Mouse (Mus musculus) kidney, postnatal 14 days (tissue): ENCODE results near the gene Cct4.
A peak's percentile ranks its signal among the peaks of the same experiment; 100 is the strongest.

Source experiments
- DNase-seq: peaks from one replicate; pipeline ENCODE4 v3.0.0; 2022; ENCODE audit warnings: mixed read lengths

Cct4 gene

DNA sequence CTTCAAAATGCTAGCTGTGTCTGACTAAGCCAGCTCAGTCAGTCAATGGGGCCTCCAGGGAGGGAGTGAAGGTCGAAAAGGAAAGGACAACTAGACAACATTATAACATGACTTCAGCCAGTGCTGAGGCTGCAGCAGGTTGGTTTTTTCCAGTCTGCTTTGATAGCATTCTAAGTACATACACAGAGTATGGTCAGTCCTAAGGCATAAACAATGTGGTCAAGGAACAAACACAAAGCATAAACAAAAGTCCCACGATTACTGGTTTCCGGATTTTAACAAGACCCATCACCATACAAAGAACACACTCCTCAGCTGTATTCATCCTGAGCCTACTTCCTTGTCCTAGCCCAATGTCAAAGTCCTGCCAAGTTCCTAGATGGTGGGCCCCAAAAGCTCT is 4.8 kb upstream of the Cct4 start:
- DNase-seq: no peak

DNA sequence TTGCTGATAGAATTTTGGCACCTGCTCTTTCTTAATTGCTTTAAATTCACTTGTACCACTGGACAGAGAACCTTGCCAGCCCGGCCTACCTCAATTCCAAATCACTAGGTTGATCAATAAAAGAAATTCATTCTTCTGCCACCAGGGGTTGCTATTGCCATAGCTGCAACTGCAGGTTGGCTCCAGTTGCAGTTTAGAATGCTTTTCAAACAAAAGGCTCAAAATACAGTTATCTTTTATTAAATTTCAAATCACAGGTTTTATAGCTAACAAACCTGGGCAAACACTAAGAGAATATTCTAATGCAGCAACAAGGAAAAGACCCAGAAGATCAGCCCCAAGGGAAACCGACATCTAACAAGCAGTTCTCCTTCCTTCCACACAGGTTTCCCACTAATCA is 3.0 kb upstream of the Cct4 start:
- DNase-seq: peak; percentile 55

DNA sequence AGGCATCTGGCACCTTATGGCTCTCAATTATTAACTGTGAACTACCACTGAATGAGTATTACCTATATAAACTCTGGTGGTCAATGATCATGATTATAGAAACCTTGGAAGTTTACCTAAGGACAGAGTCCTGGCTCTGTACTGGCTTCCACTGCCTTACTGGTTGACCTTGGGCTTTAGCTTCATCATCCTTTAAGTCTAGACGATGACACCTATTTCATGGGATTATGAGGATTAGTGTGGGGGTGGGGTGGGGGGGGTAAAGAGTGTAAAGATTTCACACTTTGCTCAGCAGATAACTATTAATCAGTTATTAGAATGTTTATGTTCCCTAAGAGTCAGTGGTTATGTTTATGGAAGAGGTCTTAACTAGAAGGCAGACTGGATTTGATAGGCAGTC is 533 bp upstream of the Cct4 start:
- DNase-seq: no peak

DNA sequence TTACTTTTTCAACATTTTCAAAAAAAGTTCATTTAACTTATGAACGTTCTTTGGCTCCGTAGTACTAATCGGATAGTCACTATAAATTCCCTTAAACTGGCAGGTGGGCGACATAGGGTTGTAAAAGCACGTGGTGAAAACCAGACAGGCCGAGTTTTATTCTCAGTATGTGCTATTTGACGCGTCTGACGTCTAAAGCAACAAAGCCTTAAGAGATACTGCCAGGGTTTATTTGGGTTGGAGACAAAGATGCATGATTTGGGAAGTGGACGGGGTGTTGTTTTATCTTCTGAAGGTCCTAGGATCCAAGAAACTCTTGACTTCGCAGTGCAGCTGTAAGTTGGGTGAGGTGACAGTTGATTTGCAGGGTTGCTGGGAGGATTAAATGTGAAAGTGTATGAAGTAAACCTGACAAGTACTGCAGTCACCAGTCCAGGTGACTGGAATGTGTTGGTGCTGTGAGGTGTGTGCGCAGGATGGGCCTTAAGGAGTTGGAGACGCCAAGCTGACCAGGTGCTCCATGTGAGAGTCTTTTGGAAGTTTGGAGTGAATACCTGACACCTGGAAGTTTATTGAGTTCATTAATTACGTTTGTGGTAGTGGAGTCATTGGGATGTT is 1.0 kb downstream of the Cct4 start:
- no peak for DNase-seq

DNA sequence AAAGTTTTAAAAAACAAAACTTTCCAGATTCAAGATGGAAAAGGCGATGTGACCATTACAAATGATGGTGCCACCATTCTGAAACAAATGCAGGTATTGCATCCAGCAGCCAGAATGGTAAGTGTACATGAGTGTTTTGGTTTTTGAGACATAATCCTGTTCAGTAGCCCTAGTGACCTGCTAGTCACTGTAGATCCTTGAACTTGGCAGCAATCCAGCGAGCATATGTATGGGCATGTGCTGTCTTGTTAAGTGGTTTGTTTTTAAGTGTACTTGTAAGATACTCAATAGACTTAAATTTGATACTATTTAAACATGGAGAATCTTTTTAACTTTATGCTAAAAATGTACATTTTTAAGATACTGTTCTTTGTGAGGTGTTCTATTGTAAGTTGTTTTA is 4.0 kb downstream of the Cct4 start:
- DNase-seq: no peak

DNA sequence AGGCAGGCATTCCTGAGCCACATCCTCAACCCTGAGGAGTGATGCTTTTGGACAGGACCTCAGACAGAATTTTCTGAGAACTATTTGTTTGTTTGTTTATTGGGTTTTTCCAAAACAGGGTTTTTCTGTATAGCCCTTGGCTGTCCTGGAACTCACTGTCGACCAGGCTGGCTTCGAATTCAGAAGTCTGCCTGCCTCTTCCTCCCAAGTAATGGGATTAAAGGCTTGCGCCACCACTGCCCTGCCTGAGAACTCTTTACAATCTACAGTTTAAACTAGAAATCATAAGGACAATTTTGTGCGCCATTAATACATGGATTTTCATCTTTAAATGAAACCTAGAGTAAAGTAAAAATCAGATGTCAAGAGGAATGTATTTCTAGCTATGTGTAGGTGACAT is 5.1 kb downstream of the Cct4 start:
- DNase-seq: no peak

DNA sequence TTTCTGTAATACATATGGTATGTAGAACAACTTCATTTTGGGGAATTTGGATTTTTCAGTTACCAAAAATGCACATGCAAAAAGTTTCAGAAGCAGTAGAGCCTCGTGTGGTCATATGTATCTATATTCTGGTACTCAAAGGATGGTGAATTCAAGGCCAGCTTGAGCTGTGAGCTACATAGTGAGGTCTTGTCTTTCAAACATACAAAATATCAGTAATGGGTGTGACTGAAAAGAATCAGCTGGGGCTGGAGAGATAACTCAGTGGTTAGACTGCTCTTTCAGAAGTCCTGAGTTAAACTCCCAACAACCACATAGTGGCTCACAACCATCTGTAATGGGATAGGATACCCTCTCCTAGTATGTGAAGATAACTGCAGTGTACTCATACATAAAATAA is 8.0 kb downstream of the Cct4 start:
- DNase-seq: no peak

DNA sequence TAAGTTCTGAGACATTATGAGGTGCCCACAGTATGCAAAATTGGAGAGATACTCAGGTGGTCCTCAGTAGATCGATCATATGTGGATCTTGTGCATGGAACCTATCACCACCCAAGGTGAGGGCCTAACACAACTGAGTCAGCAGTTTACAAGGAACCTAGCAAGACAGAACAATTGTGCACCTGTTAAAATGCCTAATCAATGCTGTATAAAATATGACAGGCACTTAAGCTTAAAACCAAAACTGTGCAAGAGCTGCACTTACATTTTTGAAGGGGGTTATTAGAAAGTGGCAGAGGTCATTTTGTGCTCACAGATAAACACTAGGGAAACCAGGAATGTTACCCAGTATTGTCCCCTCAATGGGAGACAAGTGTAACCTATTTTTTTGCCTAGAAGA is 15.0 kb downstream of the Cct4 start:
- DNase-seq: no peak

DNA sequence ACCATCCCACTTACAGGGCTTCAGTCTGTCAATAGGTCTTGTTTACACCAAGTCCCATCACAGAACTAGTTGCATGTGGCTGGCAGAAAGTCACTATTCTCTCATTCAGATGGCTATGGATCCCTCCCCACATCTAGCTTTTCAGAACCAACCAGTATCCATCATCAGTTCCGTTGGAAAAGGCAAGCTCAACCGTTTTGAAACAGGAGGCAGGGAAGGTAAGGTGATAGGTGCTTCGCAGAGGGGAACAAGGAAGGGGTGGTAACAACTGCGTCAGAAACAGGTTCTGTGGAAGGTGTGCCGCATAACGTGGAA is 16.8 kb downstream of the Cct4 start:
- DNase-seq: no peak

DNA sequence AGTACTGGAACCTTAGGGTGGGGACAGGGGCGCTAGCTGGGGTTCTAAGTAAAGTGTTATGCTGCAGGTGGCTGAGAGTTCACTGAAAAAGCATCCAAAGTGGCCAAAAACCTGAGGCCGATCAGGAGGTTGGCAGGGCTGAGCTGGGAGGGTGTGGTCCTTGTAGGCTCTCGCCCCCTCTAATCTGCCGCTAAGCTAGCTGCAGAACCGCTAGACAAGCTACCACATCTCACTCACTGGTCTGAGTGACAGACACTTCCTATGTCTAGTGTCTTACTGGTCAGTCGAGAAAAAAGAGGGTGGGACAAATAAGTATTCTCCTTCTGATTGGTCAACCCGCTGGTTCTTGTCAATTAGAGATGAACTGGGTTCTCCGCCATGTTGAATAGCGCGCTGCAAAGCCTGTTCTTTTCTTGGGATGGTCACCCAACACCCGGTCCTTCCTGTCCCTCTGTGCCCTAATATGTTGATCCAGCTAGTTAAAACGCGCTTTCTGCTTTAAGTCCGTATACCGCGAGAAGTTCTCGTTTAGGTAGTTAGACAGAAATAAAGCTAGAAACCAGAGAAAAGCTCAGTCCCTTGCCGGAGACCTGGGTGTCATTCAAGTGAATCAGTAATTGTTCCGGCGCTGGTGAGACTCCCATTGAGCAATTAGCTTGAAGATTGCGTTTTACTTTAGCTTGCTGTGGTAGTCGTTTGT is 17.3 kb downstream of the Cct4 start, which contains the start of gene Fam161a:
Gene Fam161a, plus strand, starts transcription at position 51 of the 700 bp plus-strand sequence.
- DNase-seq: peak; percentile 90

DNA sequence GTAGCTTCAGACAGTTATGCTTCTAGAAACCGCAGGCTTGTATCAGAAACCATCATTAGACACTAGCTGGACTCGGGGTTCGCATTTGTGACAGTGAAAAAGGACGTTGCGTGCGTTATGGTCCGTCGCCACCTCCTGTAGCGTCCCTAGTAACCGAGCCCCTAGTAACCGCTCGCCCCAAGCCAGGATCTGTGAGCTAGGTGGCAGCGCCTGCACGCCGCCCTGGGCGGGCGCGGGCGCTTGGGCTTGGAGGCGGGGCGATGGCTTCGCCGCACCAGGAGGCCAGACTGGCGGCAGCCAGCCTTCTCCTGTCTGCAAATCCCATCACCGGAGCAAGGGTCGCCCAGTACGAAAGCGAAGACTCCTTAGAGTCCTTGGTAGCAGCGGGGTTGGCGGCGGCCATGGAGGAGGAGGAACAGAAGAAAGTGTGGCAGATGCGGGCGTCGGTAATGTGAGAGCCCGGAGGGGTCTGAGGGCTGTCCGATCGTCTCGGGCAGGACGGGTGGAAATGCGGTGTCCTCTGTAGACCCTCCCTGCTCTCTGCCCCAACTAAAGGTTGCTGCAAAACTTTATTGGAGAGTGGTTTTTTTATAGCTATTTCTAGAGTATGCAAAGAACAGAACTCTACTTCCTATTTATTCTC is 18.0 kb downstream of the Cct4 start:
- DNase-seq: peak; percentile 92

DNA sequence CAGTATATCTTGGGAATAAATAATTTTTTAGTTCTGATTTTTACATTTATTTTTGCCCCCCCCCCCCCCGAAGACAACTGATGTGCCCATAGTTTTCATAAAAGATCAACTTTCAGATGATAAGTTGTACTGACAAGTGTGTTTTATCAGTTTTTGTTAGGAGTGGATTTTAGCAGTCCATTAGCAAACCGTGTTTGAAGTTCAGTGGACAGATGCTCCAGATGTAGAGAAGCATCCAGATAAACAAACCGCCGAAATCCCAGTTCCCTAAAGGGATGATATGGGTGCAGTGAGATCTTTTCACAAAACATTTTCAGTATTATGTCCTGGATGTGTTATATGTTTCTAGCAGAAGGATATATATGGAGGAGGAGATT is 18.5 kb downstream of the Cct4 start:
- no peak for DNase-seq

DNA sequence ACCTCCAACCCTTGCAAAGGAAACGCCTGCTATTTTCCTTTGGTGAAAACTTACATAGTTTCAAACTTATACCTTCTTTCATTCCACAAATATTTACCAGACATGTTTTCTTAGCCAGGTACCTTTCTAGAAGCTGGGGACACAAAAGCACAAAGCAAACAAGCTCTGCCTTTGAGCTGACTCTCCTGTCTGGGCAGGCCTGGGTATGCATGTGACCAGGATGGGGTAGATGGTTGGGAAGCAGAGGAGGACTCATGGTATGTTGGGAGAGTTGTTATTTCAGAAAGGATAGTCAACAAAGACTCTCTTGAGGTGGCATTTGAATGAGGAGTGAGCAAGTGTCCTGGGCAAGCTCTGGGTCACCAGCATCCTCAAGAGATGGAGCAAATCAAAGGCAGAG is 22.8 kb downstream of the Cct4 start:
- no peak for DNase-seq

DNA sequence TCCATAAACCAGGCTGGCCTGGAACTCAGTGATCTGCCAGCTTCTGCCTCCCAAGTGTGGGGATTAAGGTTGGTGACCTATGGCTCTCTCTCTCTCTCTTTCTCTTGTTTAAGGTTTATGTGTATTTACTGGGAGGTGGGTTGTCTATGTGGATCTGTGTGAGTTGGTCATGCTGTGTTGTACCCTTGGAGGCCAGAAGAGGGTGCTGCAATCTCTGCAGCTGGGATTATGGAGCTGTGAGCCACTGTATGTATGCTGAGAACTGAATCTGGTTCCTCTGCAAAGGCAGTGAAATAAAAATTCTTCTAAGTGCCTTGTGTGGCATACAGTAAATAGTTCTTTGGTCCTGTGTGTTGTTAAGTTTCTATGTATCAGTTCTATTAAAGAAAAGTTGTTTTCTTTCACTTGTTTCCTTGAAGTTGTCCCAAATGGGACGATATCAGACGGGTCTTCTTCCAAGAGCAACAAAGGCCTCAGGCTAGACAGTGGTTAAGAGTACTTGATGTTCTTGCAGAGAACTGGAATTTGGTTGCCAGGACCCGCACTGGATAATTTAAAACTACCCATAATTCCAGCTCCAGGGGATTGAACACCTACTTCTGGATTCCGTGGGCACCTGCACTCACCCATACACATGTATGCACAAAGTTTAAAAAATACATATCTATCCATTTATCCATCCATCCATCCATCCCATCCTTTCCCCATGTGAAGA is 23.4 kb downstream of the Cct4 start:
- DNase-seq: no peak

DNA sequence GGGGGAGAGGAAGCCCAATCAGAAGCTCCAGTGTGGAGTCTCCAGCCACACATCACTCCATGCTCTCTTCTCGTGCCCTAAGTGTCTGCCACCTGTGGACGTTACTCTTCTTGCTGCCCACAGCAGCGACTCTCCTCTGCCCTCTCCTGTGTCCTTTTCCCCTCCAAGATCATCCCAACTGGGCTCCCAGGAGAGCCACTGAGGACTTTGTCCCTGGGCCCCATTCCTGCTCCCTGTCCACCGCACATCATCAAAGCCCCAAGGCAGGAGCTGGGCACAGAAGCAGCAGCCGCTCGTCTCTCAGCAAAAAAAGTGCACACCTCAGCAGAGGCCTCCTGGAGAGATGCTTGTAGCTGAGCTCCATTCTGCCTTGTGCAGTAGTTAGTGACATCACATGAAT is 24.7 kb downstream of the Cct4 start:
- no peak for DNase-seq

DNA sequence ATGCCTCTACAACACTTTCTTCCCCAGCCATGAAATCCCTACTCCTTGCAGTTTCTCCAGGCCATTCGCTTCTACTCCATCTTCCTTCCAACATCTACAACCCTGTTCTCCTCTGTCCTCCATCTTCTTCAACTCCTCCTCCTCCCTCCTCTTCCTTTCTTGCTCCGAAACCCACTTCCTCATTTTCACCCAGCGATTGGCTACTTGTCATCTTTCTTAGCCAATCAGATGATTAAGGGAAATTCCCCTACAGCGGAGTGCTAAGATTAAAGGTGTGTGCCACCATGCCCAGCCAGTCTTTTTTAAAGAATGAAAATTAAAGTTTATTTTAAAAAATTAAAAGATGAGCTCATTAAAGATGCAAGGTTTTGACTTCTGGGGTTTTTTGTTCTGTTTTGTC is 27.6 kb downstream of the Cct4 start:
- DNase-seq: no peak

DNA sequence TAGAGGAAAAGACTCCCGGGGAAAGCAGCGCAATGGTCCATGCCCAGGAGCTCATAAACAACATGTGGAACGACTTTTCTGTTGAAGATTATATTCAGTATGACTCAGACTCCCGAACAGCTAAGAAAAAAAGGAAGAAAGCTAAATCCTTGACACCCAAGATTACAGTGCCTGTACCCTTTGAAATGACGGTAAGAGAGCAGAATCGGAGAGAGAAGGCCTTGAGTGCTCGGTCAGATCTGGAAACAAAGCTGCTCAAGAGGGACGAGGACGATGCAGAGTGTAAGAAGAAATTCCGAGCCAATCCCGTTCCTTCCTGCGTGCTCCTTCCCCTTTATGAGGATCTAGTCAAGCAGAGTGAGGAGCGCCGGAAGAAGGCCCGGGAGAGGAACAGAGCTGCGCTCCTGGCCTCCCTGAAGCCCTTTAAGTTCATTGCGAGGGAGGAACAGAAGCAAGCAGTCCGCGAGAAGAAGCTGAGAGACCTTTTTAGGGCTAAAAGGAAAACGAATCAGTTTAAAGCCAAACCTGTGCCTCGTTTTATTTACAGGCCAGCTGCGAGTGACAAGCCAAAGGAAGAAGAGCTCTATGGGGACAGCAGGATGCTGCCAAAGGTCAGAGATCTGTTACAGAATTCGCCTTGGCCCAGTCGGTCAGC is 29.9 kb downstream of the Cct4 start:
- no peak for DNase-seq

DNA sequence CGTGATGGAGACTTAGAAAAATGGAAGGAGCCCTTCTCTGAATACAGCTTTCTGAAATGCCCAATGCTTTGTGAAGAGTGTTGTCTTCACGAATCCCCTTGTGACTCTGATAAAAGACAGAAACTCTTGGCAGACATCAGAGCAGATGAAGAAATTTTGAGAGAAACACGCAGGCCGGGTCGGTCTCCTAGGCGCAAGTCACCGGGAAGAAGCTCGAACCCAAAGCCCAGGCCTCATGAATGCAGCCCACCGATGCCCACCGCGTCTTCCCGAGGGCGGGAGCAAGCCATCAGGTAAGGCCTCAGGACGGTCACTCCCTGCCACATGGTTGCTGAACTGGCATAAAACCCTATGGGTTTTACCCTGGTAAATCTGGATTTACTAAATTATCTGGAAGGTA is 30.5 kb downstream of the Cct4 start:
- DNase-seq: no peak

DNA sequence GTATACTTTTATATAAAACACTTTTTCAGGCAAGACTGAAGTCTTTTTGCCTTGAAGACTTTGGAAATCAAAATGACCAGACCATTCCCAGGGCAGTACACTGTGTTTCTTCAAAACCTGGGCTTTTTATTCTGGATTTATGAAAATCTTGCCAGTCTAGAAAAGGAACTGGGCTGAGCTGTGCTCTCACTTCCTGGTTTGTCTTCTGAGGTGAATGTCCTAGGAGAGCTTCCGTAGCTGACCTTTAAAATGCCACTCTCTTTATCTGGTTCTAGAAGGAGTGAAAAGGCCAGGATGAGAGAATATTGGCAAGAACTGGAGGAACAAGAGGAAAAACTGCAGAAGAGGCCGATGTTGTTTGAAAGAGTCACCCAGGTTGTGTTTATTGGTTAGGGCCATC is 32.8 kb downstream of the Cct4 start:
- DNase-seq: no peak

DNA sequence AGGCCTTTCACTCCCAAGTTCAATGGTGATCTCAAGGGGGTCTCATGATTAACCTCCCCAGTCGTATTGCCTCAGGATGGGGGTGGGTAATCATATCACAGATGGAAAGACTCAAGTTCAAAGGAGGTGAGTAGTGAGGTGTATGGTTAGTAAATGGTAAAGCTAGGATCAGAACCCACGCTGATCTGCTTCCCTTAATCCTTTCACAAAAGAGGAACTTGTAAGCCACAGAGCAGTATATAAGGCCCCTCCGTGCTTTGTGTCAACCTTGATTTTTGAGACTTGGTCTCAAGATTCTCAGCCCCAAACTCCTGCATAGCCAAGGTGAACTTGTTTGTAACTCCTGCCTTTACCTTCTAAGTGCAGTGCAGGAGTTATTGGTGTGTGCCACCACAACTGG is 33.9 kb downstream of the Cct4 start:
- DNase-seq: no peak

DNA sequence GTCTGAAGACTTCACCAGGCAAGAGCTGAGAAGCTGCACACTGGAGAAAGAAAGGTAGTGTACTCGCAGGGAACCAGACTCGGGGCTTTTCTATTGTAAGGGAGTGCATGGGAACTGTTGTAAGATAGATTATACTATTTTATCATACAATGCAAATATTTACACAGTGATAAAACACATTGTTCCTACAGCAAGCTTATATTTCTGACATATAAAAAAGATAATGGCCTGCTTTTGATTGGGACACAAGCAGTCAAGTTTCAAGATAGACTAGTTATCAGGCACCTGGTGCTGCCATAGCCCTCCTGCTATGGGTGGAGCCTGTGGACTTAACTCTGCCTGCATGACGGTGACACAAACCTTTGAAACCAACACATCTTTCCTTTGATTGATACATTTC is 38.6 kb downstream of the Cct4 start:
- no peak for DNase-seq

DNA sequence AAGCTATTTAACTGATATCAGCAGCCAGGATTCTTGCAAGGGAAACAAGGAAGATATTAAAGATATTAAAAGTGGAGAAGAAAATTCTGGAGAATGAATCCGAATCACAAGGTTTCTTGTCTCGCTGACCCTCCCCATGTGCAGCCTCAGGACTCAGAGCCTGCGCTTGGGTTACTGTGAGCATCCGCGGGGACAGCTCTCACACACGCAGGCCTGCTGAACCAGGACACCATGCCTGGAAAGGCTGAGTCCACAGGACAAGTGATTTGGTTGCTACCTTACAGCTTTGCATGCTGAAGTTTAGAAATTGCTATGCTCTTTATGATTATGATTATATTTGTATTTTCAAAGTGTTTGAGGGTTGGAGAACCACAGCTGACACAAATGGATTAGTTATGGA is 39.1 kb downstream of the Cct4 start:
- DNase-seq: no peak

DNA sequence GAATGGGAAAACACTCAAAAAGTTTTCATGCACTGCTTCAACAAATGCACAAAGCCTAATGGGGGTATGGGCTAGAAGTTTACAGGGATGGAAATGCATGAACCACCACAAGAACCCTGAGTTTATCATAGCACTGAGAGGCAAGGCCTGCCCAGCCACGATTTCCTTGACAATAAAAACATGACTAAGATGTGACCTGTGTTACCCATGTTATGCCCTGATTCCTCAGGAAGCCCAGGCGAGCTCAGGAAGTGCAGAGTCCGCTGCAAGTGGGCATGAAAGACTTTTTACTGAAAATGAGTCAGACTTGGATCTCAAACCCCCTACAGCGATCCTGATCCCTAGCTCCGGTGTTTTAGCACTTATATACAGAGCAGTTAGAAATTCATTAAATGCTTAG is 56.9 kb downstream of the Cct4 start:
- DNase-seq: no peak
